Mouse (Mus musculus) liver, embryonic 12.5 days (tissue): ENCODE data around the gene Pla2g5. TPM values are rescaled to one million over a fixed set of nuclear protein-coding genes. Genes with fewer than 3 reads are reported as not detected.

Experiments used
- ATAC-seq: fragments of 200-750 bp; cut with Nextera tagmentation; 2 replicates; pipeline ENCODE4 v1.8.0; 2017; ENCODE audit warnings: moderate number of reproducible peaks, mild to moderate bottlenecking, moderate library complexity
- H3K27ac ChIP-seq: fragments of 300-500 bp; sonication (generic); 2 replicates; pipeline ENCODE4 v1.5.1; 2016; ENCODE audit warnings: mild to moderate bottlenecking
- H3K27me3 ChIP-seq: fragments of 300-500 bp; sonication (generic); replicated peaks from 2 replicates; pipeline ENCODE4 v1.6.1; 2016; ENCODE audit warnings: mild to moderate bottlenecking, moderate library complexity
- H3K36me3 ChIP-seq: fragments of 300-500 bp; sonication (generic); 2 replicates; pipeline ENCODE4 v1.6.1; 2016; ENCODE audit warnings: mild to moderate bottlenecking, moderate library complexity
- H3K4me1 ChIP-seq: fragments of 300-500 bp; sonication (generic); 2 replicates; pipeline ENCODE4 v1.6.1; 2016
- H3K4me2 ChIP-seq: fragments of 300-500 bp; sonication (generic); 2 replicates; pipeline ENCODE4 v1.6.1; 2016; ENCODE audit warnings: mild to moderate bottlenecking, moderate library complexity
- H3K4me3 ChIP-seq: fragments of 300-500 bp; sonication (generic); 2 replicates; pipeline ENCODE4 v1.5.1; 2016; ENCODE audit warnings: mild to moderate bottlenecking, moderate library complexity
- H3K9ac ChIP-seq: fragments of 300-500 bp; sonication (generic); 2 replicates; pipeline ENCODE4 v1.6.1; 2016; ENCODE audit warnings: mild to moderate bottlenecking, moderate library complexity
- H3K9me3 ChIP-seq: fragments of 300-500 bp; sonication (generic); replicated peaks from 2 replicates; pipeline ENCODE4 v1.6.1; 2016; ENCODE audit warnings: mild to moderate bottlenecking, moderate library complexity
- WGBS: fragments of 180-500 bp; shearing (Covaris S2); methylation state at CpG from one replicate; pipeline ENCODE4 v1.1.7; 2016; ENCODE audit not compliant: insufficient replicate concordance; 5-methylcytosine and 5-hydroxymethylcytosine counted together
- polyA plus RNA-seq: library from polyadenylated mRNA; unstranded; fragments of >200 nt; fragmentation: Nextera tagmentation; extraction: Ambion mirVana; gene quantifications from 2 replicates; pipeline ENCODE4 v1.2.1, GENCODE M21; 2016

The Pla2g5 gene
- polyA plus RNA-seq, 1 experiment from 2014 or later, result not detected

DNA sequence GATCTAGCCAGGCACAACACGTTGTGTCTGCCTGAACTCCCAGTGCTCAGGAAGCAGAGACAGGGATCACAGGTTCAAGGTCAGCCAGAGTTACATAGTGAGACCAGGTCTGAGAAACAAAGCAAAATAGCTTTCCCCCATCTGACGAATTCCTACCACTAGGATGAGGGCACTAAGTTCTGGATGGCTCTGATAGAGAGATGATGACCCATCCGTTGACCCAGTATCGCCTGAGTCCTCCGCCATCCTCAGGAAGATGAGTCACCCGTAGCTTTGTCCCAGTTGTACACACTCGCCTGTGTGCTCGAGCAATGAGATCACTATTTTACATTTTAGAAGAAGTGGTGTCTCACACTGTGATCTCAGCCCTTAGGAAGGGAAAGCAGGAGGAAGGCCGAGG, 101.0 kb downstream of the Pla2g5 start:
- Histone ChIP-seq H3K4me2 (no peak overlapping the region), H3K9ac (no peak overlapping the region), H3K27ac (no peak overlapping the region), H3K9me3 (no peaks in the 10 kb centered on the region), H3K36me3 (no peaks in the 10 kb centered on the region), H3K4me3 (no peak overlapping the region), H3K4me1 (no peaks in the 10 kb centered on the region), H3K27me3 (0 out of 2 replicates have a peak, but pooled peaks cover 3% of the 10 kb centered on the region)
- 38% methylated on average over 9 of the region's 9 CpGs for WGBS
- no peak for ATAC-seq

DNA sequence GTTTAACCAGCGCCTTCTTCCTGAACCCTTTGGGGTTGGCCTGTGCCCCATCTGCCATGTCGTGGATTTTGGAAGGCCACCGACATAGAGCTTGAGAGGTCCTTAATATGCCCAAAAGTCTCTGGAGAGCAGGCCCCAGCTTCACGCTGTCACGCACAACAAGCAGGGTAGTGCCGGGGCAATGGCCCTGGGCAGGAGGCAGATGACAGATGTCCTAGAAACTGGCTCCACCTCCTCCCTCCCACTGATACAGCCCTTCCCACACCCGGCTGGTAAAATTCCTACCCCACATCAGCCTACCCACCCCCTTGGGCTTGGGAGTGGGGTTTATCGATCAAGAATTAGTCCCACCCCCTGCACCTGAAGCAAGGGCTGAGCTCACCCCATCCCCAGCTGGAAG, 105.9 kb downstream of the Pla2g5 start, which contains the start of gene Pla2g2f:
Gene Pla2g2f (minus strand): TSS at position 211 of the 400 bp plus-strand sequence.
- H3K27ac ChIP-seq, result no peak within 1 kb of the TSS
- no peaks in the 10 kb centered on the region for H3K36me3 ChIP-seq
- no peak for ATAC-seq
- no peak within 1 kb of the TSS for H3K4me3 ChIP-seq
- no peaks in the 10 kb centered on the region for H3K27me3 ChIP-seq
- no peaks in the 10 kb centered on the region for H3K9me3 ChIP-seq
- no peak within 1 kb of the TSS for H3K9ac ChIP-seq
- no peak within 1 kb of the TSS for H3K4me2 ChIP-seq
- WGBS, result 72% methylated on average over 8 of the region's 8 CpGs
- no peaks in the 10 kb centered on the region for H3K4me1 ChIP-seq

- H3K4me2 ChIP-seq, result no peak overlapping the region
- no peaks in the 10 kb centered on the region for H3K36me3 ChIP-seq
- no peaks in the 10 kb centered on the region for H3K4me1 ChIP-seq
- WGBS, result 76% methylated on average over 11 of the region's 11 CpGs
- no peak overlapping the region for H3K27ac ChIP-seq
- no peak for ATAC-seq
- H3K9ac ChIP-seq, result no peak overlapping the region
- no peak overlapping the region for H3K4me3 ChIP-seq
- no peaks in the 10 kb centered on the region for H3K9me3 ChIP-seq
- H3K27me3 ChIP-seq, result no peaks in the 10 kb centered on the region
Observed at GRCm38 (mm10) chr4:138755983-138756382, 107.3 kb downstream of the Pla2g5 start.

- Histone ChIP-seq H3K4me2 (no peak overlapping the region), H3K4me1 (no peaks in the 10 kb centered on the region), H3K9ac (no peak overlapping the region), H3K9me3 (no peaks in the 10 kb centered on the region), H3K4me3 (no peak overlapping the region), H3K36me3 (no peaks in the 10 kb centered on the region), H3K27me3 (no peaks in the 10 kb centered on the region), H3K27ac (no peak overlapping the region)
- ATAC-seq, result no peak
- WGBS, result 53% methylated on average over 4 of the region's 4 CpGs
Observed at GRCm38 (mm10) chr4:138755439-138755838, 107.8 kb downstream of the Pla2g5 start.

DNA sequence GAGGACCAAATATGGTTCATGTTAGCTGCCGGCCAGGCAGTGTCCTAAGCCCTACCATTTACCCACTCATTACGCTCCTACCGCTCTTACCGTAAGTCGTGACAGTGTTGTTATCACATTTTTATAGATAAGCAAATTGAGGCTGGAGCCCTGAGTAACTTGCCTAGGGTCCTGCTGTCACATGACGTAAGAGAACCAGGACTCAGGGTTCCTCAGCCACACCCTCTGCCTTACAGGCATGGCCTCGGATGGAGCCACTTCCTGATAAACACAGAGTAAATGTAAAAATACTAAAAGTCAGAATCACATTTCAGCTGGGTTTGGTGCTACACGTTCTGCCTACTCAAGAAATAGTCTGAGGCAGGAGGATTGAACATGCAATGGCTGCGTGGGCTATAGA, 108.8 kb downstream of the Pla2g5 start:
- 53% methylated on average over 9 of the region's 9 CpGs for WGBS
- ATAC-seq, result no peak
- no peak overlapping the region for H3K4me3 ChIP-seq

GRCm38 (mm10) chr4:138753608-138754007, 109.7 kb downstream of the Pla2g5 start:
- 70% methylated on average over 3 of the region's 3 CpGs for WGBS
- Histone ChIP-seq H3K27ac (no peak overlapping the region), H3K9ac (no peak overlapping the region), H3K9me3 (no peaks in the 10 kb centered on the region), H3K27me3 (no peaks in the 10 kb centered on the region), H3K4me2 (no peak overlapping the region), H3K4me1 (no peaks in the 10 kb centered on the region), H3K36me3 (no peaks in the 10 kb centered on the region), H3K4me3 (no peak overlapping the region)
- ATAC-seq, result no peak

More for the DNA sequence above, 108.8 kb downstream of the Pla2g5 start:
- no peaks in the 10 kb centered on the region for H3K27me3 ChIP-seq
- H3K36me3 ChIP-seq, result no peaks in the 10 kb centered on the region
- H3K4me2 ChIP-seq, result no peak overlapping the region
- H3K9ac ChIP-seq, result no peak overlapping the region
- no peaks in the 10 kb centered on the region for H3K9me3 ChIP-seq
- no peak overlapping the region for H3K27ac ChIP-seq
- no peaks in the 10 kb centered on the region for H3K4me1 ChIP-seq

GRCm38 (mm10) chr4:138752603-138753002, 110.7 kb downstream of the Pla2g5 start:
- H3K9me3 ChIP-seq, result no peaks in the 10 kb centered on the region
- ATAC-seq, result no peak
- 78% methylated on average over 6 of the region's 6 CpGs for WGBS

More at GRCm38 (mm10) chr4:138752603-138753002, 110.7 kb downstream of the Pla2g5 start:
- no peak overlapping the region for H3K27ac ChIP-seq
- H3K4me2 ChIP-seq, result no peak overlapping the region
- no peaks in the 10 kb centered on the region for H3K36me3 ChIP-seq
- H3K4me1 ChIP-seq, result no peaks in the 10 kb centered on the region
- no peaks in the 10 kb centered on the region for H3K27me3 ChIP-seq
- H3K4me3 ChIP-seq, result no peak overlapping the region
- no peak overlapping the region for H3K9ac ChIP-seq

Other genes starting within 250 kb of the Pla2g5 start
- gene Vwa5b1, start 227.6 kb downstream of the Pla2g5 start, polyA plus RNA-seq, result not detected in 2 replicates
- 0.10 TPM in 1 of 2 replicates, not detected in the other for gene Pla2g2c, start 138.7 kb downstream of the Pla2g5 start, polyA plus RNA-seq
- 0.16 and 0.23 TPM in 2 replicates for gene Ubxn10, start 126.3 kb downstream of the Pla2g5 start, polyA plus RNA-seq
- gene Pla2g2f, start 105.9 kb downstream of the Pla2g5 start, polyA plus RNA-seq, result not detected in 2 replicates
- gene Pla2g2d, start 87.7 kb downstream of the Pla2g5 start, polyA plus RNA-seq, result 0.05 and 0.06 TPM in 2 replicates
- gene Gm13030, start 10.5 kb upstream of the Pla2g5 start, polyA plus RNA-seq, result not detected in 2 replicates
- not detected in 2 replicates for gene Pla2g2e, start 14.5 kb upstream of the Pla2g5 start, polyA plus RNA-seq
- gene Otud3, start 50.5 kb upstream of the Pla2g5 start, polyA plus RNA-seq, result 2.3 and 2.5 TPM in 2 replicates
- not detected in 2 replicates for gene Rnf186, start 103.6 kb upstream of the Pla2g5 start, polyA plus RNA-seq
- gene Tmco4, start 109.4 kb upstream of the Pla2g5 start, polyA plus RNA-seq, result 2.1 and 2.5 TPM in 2 replicates
- 0.10 TPM in 1 of 2 replicates, not detected in the other for gene Htr6, start 212.1 kb upstream of the Pla2g5 start, polyA plus RNA-seq
- gene Nbl1, start 229.5 kb upstream of the Pla2g5 start, polyA plus RNA-seq, result 2.1 and 2.5 TPM in 2 replicates